Mouse (Mus musculus) layer of hippocampus, adult 2 months (tissue): ENCODE data around the gene Enc1. TPM values are rescaled to one million over a fixed set of nuclear protein-coding genes. Genes with fewer than 3 reads are reported as not detected.
A peak's percentile ranks its signal among the peaks of the same experiment; 100 is the strongest.

Experiments
- DNase-seq, 2 experiments: peaks; one replicate each; pipeline ENCODE4 v3.0.0; 2022; ENCODE audit warnings: low spot score in 2 of 2
- H3K27ac ChIP-seq: fragments of 200-600 bp; 2 replicates; pipeline ENCODE4 v1.8.1; 2022
- H3K4me3 ChIP-seq: fragments of 200-600 bp; 2 replicates; pipeline ENCODE4 v1.8.1; 2022; ENCODE audit warnings: mild to moderate bottlenecking
- CTCF ChIP-seq: fragments of 200-600 bp; conservative IDR thresholded peaks from 2 replicates; pipeline ENCODE4 v1.8.1; 2022; ENCODE audit warnings: antibody characterized with exemption, mild to moderate bottlenecking, moderate library complexity
- long read RNA-seq, 2 experiments: library from polyadenylated mRNA; stranded (forward); transcript quantifications; one replicate each; pipeline ENCODE4 v2.0.0; 2021; ENCODE audit warnings: borderline mapping rate in 2 of 2
- total RNA-seq, 2 experiments: library from RNA; stranded (reverse); gene quantifications; 2 replicates each; pipeline ENCODE4 v1.2.3; 2021

Gene Enc1
- total RNA-seq, result 100 to 1,000 TPM; 744 to 746 TPM
- long read RNA-seq, experiment 1, full-length matches to known transcripts, result 2 of 52 reads
- long read RNA-seq, experiment 1, partial matches to known transcripts, result 0 of 52 reads
- long read RNA-seq, experiment 1, other reads (novel, unspliced or antisense), result 50 of 52 reads
- long read RNA-seq, experiment 2, full-length matches to known transcripts, result 3 of 76 reads
- long read RNA-seq, experiment 2, partial matches to known transcripts, result 73 of 76 reads
- long read RNA-seq, experiment 2, other reads (novel, unspliced or antisense), result 0 of 76 reads

- peak within 1 kb of the TSS; percentile 99 for H3K27ac ChIP-seq
- peak within 1 kb of the TSS; percentile 98 for H3K4me3 ChIP-seq
- DNase-seq, result peak; percentile 89 to 92
- TF ChIP-seq CTCF, result peak; percentile 80
Measured at GRCm38 (mm10) chr13:97240965-97241786, at the start of gene Enc1. TSS of gene Enc1 (plus strand) at chr13:97241105.

DNA sequence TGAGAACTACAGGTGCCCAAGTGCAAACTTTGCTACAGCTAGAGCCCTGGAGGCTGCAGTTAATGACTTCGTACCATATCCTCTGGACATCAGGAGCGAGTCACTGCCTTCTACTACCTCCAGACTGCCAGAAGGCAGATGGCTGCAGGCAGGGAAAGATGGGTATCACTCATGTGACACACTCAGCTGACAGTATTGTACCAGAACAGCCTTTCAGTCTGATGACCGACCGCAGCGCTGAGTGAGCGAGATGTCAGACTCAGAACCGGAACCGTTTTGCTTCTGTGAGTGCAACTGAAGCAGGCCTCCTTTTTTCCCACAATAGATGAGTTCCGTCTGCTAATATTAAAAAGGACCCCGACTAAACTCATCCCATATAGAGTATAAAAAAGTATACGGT, 48.3 kb upstream of the Enc1 start:
- TF ChIP-seq CTCF, result no peak
- Histone ChIP-seq H3K27ac (peak overlapping the region; percentile 52), H3K4me3 (no peak overlapping the region)
- DNase-seq, result no peak

DNA sequence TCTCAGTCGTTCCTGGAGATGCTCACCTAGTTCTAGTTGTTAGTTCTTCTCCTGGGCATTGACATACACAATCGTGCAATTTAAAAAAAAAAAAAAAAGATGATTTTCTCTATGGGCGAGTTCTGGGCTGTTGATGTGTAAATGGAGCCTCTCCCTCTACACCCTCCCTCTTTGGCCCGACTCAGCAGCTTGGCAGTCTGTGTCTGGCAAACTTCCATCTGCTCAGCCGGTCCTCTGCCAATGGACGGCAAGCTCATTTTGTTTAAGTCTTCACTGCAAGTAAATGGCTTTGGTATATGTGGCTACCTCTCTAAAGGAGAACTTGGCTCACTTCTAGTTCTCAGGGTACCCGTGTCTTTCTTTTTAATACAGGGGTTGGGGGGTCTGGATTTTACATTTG, 47.5 kb upstream of the Enc1 start:
- no peak for TF ChIP-seq CTCF
- Histone ChIP-seq H3K4me3 (no peak overlapping the region), H3K27ac (peak overlapping the region; percentile 52; the same call in 1 of the 2 replicates)
- peak; percentile 66 to 83 for DNase-seq

DNA sequence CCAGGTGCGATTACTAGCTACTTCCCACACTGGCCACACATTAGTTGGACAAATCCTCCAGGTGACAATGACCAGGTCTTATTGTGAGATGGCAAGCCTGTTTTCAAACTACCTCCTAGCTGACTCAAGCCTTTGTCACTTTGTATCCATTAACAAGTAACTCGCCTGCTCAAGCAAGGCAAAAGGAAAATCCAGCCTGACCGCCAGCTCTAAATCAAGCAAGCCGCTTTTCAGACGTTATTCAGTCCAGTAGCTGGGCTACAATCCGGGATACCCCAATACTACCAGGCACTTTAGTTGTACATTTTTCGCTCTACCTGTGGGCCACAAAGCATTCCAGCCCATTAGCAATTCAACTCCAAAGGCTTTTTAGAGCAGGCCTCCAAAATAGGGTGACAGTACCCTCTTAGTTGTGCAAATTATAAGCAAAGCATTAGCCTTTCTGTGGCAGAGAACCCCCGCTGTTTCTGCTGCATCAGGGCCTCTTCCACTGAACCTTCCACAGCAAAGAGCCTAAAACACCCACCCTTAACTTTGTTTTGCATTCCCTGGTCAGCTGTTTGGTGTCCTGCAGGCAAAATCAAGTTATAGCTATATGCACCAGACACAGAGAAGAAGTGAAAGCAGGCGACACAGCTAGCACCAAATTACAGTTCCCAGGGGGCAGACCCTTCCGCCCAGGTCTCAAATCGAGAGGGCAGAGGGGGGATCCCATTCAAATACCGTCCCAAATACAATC, 44.5 kb upstream of the Enc1 start:
- Histone ChIP-seq H3K4me3 (peak overlapping the region; percentile 83; the same call in 1 of the 2 replicates), H3K27ac (peak overlapping the region; percentile 87; the same call in 1 of the 2 replicates)
- no peak for TF ChIP-seq CTCF
- DNase-seq, result no peak

DNA sequence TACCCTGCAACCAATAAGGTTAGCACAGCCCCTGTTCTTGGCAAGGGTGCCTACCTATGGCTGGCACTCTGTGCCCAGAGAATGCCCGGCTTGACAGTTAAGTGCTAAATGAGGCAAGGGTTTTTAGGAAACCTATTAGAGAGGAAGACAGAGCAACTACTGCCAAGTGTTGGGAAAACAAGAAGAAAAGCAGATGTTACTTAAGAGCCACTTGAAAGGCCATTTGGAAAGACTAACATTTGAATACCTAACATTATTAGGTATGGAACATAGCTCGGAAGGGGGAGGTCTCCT, 44.0 kb upstream of the Enc1 start:
- DNase-seq, result no peak
- H3K4me3 ChIP-seq, result peak overlapping the region; percentile 83; the same call in 1 of the 2 replicates
- TF ChIP-seq CTCF, result no peak
- peak overlapping the region; percentile 87; the same call in 1 of the 2 replicates for H3K27ac ChIP-seq

DNA sequence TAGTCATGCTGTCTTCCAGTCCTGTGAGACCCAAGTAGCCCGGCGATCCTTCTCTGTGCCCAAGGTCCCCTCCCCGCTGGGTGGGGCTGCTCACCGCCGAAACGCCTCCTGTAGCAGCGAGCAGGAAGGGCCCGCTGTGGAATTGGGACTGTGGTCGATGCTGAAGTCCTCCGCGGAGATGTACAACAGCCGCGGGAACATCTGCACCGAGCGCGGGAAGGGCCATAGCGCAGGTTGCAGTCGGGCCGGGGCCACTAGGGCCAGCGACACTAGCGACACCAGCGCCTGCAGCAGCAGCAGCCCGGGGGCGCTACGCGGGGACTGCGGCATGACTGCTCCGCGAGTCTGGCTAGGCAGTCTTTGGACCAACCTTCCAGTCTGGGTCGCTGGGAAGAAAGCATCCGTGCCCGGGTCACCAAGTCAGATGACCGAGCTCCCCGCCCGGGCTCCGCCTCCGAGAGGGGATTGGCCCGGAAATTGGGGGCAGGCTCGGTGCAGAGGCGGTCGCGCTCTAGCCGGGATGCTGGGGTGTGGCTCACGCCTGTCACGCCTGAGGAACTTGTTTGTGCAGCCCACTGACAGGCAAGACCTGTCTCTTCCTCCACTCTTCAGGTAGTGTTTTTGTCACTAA, 42.9 kb upstream of the Enc1 start, which contains the start of gene Hexb:
TSS of gene Hexb (minus strand) at position 426 of the 631 bp plus-strand sequence.
- peak within 1 kb of the TSS; percentile 87 for H3K27ac ChIP-seq
- peak; percentile 53 for TF ChIP-seq CTCF
- H3K4me3 ChIP-seq, result peak within 1 kb of the TSS; percentile 83
- DNase-seq, result peak; percentile 88 to 91

DNA sequence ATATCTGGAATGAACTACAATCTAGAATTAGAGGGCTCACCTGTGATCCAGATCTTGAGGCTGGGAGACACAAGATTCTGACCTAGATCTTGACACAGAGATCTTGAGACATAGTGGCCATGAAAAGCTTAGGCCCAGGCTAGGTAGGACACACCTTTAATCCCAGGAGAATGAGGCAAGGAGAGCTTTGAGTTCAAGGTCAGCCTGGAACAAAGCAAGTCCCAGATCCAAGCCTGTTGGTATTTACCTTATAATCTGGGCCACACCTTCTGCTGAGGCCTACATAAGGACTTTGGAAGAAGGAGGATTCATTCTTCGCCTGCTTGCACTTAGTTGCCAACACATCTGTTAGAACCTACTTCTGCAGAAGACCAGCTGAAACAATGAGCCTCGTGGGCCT, 41.8 kb upstream of the Enc1 start:
- TF ChIP-seq CTCF, result no peak
- DNase-seq, result no peak
- Histone ChIP-seq H3K27ac (no peak overlapping the region), H3K4me3 (no peak overlapping the region)

DNA sequence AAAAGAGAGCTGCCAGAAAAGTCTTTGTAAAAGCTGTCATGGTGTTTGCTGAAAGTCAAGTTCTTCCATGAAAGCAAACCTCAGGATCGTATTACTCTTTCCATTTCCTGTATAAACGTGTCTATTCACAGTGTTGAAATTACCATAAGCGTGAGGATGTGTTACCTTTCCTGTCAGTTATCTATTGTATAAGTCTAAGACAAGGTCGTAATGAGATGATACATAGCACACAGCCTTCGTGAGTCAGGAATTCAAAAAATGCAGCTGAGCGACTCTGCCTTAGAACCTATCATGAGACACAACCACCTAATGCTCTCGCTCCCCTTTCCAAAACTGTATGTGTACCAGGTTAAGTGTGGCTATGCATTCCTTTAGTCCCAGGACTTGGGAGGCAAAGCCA, 39.8 kb upstream of the Enc1 start:
- DNase-seq, result no peak
- Histone ChIP-seq H3K27ac (no peak overlapping the region), H3K4me3 (no peak overlapping the region)
- no peak for TF ChIP-seq CTCF

- no peak for TF ChIP-seq CTCF
- H3K4me3 ChIP-seq, result no peak overlapping the region
- no peak for DNase-seq
- no peak overlapping the region for H3K27ac ChIP-seq
Measured at GRCm38 (mm10) chr13:97201896-97202295, 39.0 kb upstream of the Enc1 start.

DNA sequence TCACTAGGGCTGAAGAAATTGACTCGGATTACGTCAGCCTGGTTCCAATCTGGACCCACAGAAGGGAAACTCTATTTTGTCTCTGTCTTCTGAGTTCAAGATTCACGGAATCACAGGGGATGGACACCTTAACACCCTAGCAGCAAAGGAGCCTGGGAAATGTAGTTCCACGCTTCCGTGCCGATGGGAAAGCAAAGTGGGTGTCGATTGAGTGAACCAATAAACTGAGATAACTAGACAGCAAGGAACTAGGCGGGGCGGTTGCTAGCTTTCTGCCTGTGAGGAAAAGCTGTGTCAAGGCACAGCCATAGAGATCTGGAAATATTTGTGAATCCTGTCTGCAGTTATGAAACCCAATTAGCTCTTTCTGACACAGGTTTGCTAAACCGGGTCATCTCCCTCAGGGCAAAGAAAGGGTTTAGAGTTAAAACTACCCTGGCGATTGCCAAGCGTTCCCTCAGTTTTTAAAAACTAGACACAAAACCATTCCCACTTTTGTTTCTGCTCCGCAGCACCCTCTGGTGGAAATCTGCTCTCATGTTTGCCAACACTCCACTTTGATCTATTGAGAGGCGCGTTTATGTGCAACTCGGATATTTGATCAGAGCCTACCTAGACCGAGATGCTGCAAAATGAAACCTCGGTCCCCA, 35.7 kb upstream of the Enc1 start:
- peak overlapping the region; percentile 58 for H3K4me3 ChIP-seq
- peak overlapping the region; percentile 84 for H3K27ac ChIP-seq
- DNase-seq, result peak; percentile 88 to 90
- peak; percentile 94 for TF ChIP-seq CTCF

GRCm38 (mm10) chr13:97206046-97206445, 34.9 kb upstream of the Enc1 start:
- no peak for DNase-seq
- no peak for TF ChIP-seq CTCF
- H3K4me3 ChIP-seq, result no peak overlapping the region
- peak overlapping the region; percentile 84 for H3K27ac ChIP-seq

GRCm38 (mm10) chr13:97207472-97208111, 33.3 kb upstream of the Enc1 start:
- no peak for DNase-seq
- no peak for TF ChIP-seq CTCF
- Histone ChIP-seq H3K4me3 (no peak overlapping the region), H3K27ac (peak overlapping the region; percentile 32)
